Mouse (Mus musculus) liver, adult 2 months (tissue): ENCODE results near the gene Rasl11a.

Experiments
- CTCF ChIP-seq: fragments of 200-500 bp; IDR thresholded peaks from 2 replicates; pipeline ENCODE4 v1.5.1; 2011; ENCODE audit warnings: low read depth, low read length, control low read depth
- POLR2A ChIP-seq: fragments of 200-500 bp; IDR thresholded peaks from 2 replicates; pipeline ENCODE4 v1.6.1; 2011; ENCODE audit warnings: low read length, control low read depth; ENCODE audit not compliant: insufficient read depth; ENCODE audit errors: extremely low read depth

- TF ChIP-seq POLR2A (no peak), CTCF (no peak)
Measured at GRCm38 (mm10) chr5:146860222-146860998, 15.5 kb downstream of the Rasl11a start.
